ENCODE assay signal across 12 mouse cellular contexts in genomic region chr10:107225871-107226270, GRCm38 (mm10).
"Had no signal": no experiment of that assay in that cellular context is flagged by ENCODE, and none has a peak within 500 bp of the region (broad histone marks: within the 10 kb centered on the region; RNA-seq: fewer than 3 reads in every experiment).

No protein-coding gene starts in this region.

- DNase-seq: retina, postnatal 1 day; right cerebral cortex, adult 18-20 months; right cerebral cortex, postnatal 14 days; right cerebral cortex, postnatal 25 days; right cerebral cortex, postnatal 4 days; spleen, adult 18-20 months; thymus, adult 18-20 months; thymus, adult 2 months; thymus, postnatal 14 days; thymus, postnatal 25 days; thymus, postnatal 36 days; thymus, postnatal 4 days had no signal
